Mouse (Mus musculus): Measurements from ENCODE around the gene C1qbp.

The C1qbp gene

DNA sequence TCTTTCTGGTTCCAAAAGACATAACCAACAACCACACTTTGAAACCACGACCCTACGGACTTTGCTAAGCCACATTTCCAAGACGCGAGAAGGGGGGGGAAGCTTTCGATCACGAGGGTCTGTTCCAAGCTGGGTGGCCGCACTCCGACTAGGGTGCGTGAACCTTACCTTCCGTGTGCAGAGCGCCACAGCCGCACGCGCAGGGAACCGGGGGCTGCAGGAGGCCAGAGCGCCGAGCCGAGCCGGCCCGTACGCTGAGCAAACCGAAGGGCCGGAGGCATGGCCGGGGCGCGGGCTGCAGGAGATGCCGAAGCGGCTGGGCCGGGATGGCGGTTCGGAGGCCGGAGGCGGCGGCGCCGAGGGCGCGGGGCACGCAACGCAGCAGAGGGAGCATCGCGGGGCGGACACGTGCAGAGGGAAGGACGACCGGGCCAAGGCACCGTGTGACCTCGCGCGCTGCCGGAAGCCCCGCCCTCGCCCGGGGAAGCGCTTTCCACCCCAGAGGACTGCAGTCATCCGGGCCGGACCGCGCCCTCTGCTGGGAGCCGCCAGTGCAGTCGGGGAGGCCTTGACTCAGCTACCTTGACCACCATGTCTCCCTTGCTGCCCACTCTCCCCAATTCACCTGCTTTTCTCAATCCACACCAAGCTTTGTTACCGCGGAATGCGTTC, at the start of gene C1qbp:
C1qbp (minus strand) TSS at position 470 of the 672 bp plus-strand sequence.
- in situ Hi-C loops (cut with MboI; ENCODE audit: unreplicated experiment in 2 of 2) = no loop called here

DNA sequence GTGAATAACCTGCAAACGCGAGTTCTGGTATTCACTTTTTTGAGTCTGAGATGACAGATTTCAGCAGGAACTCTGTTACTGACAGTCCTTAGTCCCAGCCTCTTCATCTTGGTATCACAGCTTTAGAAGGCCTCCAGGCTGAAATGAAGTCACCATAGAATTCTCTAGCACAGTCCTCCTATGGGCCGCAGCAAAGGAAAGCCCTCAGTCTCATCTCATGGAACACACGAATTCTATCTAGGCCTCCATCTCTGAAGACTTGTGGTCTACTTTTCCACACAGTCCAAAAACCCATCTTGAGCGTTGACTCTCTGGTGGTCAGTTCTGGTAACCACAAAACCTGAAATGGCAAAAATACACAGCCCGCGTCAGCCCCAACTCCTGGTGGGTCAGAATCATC, 49.2 kb upstream of the C1qbp start:
- in situ Hi-C loops (cut with MboI; ENCODE audit: unreplicated experiment in 2 of 2) = no loop called here

DNA sequence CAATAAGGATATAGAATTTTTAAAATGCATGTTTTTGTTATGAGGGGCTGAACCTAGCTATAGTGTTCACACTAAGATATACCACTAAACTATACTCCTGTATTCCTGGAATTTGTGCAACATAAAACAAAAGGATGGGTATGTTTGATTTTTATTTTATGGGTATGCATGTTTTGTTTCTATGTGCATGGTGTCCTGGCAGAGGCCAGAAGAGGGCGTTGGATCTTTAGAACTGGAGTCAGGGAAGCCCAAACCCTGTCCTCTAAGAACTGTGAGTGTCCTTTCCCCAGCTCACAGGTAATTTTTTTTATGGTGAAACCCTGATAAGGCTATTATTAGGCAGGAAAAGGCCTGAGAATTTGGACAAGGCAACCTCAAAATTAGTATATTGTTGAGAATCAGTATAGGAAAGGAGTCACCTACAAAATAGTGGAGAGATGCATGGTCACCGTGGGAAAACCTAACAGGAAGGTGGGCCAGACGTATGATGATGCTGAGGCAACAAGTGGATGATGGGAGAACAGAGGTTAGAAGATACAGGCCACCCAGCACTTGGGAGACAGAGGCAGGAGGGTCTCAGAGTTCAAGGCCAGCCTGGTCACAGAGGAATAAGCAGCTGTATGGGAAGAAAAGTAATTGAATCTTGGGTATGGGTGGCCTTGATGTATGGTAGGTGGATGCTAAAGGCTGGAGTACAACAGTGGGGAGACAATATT, 46.7 kb upstream of the C1qbp start:
- in situ Hi-C loops (cut with MboI; ENCODE audit: unreplicated experiment in 2 of 2) = no loop called here

DNA sequence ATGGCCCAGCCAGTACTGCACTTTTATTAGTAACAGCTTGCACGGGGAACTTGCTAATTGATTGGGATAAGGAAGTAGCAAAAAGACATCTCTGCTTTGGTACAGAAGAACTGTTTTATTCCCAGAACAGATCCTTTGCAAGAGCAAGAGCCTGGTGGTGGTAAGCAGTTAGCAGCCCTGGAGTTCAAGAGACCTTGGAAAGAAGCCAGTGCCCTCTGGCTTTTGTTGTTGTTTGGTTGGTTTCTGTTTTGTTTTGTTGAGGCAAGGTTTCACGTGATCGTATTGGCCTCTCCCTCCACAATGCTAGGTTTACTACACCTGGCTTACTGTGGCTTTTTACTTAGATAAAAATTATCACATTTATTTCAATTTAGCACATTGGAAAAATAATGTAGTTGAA, 45.5 kb upstream of the C1qbp start:
- in situ Hi-C loops (cut with MboI; ENCODE audit: unreplicated experiment in 2 of 2) = no loop called here

DNA sequence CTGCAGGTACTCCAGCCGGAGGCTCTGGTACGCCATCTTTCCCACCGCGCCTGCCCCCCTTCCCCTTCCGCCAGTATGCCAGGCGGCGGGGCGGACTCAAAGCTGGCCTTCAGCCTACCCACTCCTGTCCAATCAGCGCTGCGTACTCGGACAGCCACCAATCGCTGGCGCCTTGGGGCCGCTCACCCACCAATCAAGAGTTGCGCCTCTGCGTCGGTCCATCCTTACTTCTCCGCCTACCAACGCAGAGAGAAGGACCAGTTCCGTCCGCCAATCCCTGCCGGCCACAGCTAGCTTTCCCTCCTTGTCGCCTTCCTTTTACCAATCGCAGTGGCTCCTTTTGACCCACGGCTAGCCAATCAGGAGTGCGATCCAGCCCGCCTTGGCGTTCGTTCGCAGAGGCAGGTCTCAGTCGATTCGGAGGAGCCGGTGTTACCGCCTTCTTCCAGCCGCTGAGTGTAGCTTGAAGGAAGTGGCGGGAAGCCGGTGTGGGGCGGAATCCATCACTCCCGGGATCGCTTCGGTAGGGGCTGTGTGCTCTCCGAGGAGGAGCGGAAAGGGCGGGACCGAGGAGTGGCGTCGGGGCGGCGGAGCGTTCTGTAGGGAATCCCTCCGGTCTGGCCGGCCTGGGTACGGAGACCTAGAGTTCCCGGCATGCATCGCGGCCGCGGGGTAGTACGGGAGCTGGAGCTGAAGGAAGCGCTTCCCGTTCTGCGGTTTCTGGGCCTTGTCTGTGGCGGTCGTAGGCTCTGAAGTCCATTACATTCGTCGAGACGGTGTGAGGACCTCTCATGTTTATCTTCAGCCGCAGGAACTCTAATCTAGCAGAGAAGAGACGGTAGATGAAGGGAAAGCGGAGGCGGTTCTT, 36.6 kb upstream of the C1qbp start, which contains the start of the genes Mis12 and Derl2:
Mis12 (plus strand) TSS at position 411 of the 868 bp plus-strand sequence.
Derl2 (minus strand) TSS at position 641 of the 868 bp plus-strand sequence.
- in situ Hi-C loops (cut with MboI; ENCODE audit: unreplicated experiment in 2 of 2) = loop anchor here (25.0 kb wide), 2 partner anchors 1018 to 1193 kb away; partner anchors contain the start of genes Aipl1 (in 2 of the 2), Pimreg (in 2 of the 2), 4933427D14Rik (in 1 of the 2) and Gm43951 (in 1 of the 2)

DNA sequence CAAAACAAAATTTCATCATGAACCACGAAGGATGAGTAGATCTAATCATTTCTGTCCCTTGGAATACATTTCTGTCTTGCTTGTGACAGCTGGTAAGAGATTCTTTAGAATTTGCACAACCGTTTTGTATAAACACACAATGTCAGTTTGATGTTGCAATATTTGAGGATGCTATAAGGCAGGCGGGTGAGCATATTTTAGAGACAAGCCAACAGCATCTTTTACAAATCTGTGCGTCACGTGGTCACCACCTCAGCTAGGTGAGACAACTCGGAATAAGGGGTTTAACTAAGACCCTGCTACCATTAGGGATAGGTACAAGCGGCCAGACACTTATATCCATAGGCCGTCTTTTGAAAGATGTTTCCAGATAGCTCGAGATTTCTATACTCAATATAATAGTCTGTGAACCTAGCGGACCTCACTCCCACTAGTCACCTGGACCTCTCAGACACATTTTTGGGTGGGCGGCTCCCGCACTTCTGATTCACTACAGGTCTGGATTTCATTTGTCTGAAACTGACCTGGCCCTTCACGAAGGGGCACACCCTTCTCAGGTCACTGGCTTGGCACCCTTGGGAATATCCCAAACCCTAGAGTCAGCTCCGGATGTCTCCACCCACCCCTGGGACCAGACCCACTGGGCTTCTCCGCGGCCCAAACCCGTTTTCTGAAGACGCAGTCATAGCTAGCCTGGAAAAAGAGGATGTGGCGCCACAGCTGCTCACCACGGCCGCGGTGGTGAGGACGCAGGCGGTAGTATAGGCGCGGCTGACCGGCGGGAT, 35.8 kb upstream of the C1qbp start:
- in situ Hi-C loops (cut with MboI; ENCODE audit: unreplicated experiment in 2 of 2) = loop anchor here (25.0 kb wide), 2 partner anchors 1019 to 1194 kb away; partner anchors contain the start of genes Aipl1 (in 2 of the 2), Pimreg (in 2 of the 2), 4933427D14Rik (in 1 of the 2) and Gm43951 (in 1 of the 2)

DNA sequence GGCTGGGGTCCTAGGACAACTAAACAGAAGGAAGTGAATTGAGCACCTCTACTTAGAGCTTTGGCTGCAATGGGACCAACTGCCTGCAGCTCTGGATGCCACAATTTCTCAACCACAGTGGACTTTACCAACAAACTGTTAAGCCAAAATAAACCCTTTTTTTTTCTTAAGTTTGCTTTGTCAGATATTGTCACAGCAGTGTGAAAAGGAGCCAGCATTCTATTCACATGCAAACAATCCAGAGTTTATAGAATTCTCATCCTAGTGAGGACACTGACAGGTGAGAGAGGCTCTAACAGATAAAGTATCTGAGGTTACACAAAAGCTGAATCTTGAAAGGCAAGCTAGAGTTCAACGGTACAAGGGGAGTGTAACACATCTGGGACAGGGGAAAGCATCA, 34.2 kb upstream of the C1qbp start:
- in situ Hi-C loops (cut with MboI; ENCODE audit: unreplicated experiment in 2 of 2) = loop anchor here (25.0 kb wide), 2 partner anchors 1020 to 1195 kb away; partner anchors contain the start of genes Aipl1 (in 2 of the 2), Pimreg (in 2 of the 2), 4933427D14Rik (in 1 of the 2) and Gm43951 (in 1 of the 2)

DNA sequence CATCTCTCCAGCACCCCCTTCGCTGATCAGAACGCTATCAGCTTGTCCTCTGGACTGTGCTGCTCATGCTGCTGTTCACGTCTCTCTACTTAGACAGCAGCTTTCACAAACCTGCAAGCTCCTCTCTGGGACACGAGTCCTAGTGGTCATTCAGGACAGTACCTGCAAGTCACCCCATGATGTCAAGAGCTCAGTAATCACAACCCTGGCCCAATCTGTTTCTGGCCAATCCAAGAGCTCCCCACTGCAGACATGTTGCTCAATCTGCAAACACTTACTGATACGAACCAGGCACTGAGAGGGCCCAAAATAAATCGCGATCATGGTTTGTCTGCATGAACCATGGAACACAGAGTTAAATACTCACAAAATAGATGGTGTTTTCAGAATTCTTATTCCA, 29.9 kb upstream of the C1qbp start:
- in situ Hi-C loops (cut with MboI; ENCODE audit: unreplicated experiment in 2 of 2) = loop anchor here (25.0 kb wide), 2 partner anchors 1025 to 1200 kb away; partner anchors contain the start of genes Aipl1 (in 2 of the 2), Pimreg (in 2 of the 2), 4933427D14Rik (in 1 of the 2) and Gm43951 (in 1 of the 2)

DNA sequence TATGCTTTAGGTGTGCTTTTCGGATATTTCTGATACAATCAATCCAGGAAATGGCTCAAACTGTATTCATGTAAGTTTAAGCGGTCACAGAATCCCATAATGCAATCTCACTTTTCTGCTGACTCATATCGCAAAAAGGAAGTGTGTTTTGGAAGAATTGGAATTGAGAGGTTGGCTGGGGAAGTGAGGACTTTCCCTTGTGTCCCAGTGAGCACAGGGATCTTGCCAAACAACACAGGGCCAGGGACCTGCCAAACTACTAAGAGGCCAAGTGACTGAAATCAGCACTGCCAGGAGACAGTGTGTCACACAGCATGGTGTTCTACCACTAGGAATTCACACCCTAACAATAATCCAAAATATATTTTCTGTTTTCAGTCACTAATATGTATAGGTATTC, 25.5 kb upstream of the C1qbp start:
- in situ Hi-C loops (cut with MboI; ENCODE audit: unreplicated experiment in 2 of 2) = loop anchor here (5.0 to 25.0 kb wide), 4 partner anchors 316 to 1204 kb away; partner anchors contain the start of genes Aipl1 (in 2 of the 2), Pimreg (in 2 of the 2), 4933427D14Rik (in 1 of the 2) and Gm43951 (in 1 of the 2)

DNA sequence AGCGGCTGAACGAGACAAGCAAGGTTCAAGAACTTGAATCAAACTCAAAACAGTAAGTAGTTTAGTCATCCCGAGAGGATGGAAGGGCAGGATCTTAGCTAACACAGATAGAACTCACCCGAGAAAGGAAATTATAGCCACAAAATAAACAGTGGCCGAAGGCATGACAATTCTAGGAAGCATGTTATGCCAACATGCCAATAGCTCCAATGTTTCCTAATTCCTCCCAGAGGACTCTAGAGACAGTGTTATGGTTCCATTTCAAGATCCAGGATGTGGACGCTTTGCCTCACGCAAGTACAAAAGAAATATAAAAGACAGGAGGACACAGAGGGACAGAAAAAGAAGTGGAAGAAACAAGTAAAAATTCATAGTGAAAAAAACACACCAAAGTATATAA, 25.0 kb upstream of the C1qbp start:
- in situ Hi-C loops (cut with MboI; ENCODE audit: unreplicated experiment in 2 of 2) = loop anchor here (5.0 to 25.0 kb wide), 4 partner anchors 317 to 1204 kb away; partner anchors contain the start of genes Aipl1 (in 2 of the 2), Pimreg (in 2 of the 2), 4933427D14Rik (in 1 of the 2) and Gm43951 (in 1 of the 2)

DNA sequence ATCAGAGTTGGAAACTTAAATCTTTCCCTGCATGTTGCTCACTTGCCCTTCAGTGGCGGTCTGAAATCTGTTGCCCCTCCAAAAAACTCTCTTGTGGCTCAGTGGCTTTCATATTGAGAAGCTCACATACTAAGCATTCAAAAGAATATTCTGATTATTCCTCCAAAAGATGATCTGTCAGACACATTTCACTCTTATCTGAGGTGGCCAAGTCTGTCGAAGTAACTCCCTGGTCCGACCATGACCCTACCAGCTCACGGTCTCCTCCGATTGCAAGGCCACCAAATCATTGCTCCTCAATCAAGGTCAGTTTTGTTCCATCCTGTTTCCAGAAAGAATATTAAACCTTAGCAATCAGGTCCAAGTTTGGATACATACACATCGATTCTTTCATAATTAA, 24.2 kb upstream of the C1qbp start:
- in situ Hi-C loops (cut with MboI; ENCODE audit: unreplicated experiment in 2 of 2) = loop anchor here (5.0 to 25.0 kb wide), 4 partner anchors 318 to 1205 kb away; partner anchors contain the start of genes Aipl1 (in 2 of the 2), Pimreg (in 2 of the 2), 4933427D14Rik (in 1 of the 2) and Gm43951 (in 1 of the 2)

DNA sequence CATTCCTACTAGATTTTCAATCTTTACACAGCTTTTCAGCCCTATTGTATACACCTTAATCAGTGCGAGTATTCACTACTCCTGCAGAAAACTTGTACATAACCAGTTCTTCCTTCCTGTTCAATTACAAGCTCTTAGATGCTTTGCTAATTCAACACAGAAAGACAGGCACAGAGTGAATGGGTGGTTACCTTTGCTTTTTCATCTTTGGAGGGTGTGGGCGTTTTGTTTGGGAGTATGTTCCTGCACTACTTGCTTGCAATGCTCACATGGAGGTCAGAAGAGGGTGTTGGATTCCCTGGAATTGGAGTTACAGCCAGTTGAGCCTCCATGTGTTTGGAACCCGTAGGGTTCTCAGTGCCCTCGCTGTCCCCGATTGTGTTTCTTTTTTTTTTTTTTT, 22.2 kb upstream of the C1qbp start:
- in situ Hi-C loops (cut with MboI; ENCODE audit: unreplicated experiment in 2 of 2) = loop anchor here (5.0 to 25.0 kb wide), 4 partner anchors 320 to 1207 kb away; partner anchors contain the start of genes Aipl1 (in 2 of the 2), Pimreg (in 2 of the 2), 4933427D14Rik (in 1 of the 2) and Gm43951 (in 1 of the 2)

DNA sequence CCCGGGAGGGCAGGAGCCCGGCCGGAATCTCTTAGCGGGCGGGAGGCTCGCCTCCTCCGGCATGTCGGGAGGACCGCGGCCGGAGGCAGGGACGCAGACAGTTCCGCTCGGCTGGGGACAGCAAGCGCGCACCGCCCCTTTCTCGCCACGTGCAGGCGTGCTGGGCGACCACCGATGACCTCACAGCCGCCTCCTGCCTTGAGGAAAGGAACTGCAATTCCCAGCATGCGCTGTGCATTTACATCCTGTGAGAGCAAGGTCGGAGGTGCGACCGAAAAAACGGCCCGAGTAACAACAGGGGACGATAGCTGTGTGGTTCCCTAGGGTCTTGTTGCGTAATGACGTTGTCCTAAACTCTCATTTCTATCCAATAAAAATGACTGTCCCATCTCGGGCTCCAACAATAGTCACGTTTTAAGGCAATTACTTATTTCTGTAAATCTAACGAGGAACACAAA, 21.5 kb upstream of the C1qbp start, which contains the start of gene Dhx33:
Dhx33 (minus strand) TSS at position 122 of the 458 bp plus-strand sequence.
- in situ Hi-C loops (cut with MboI; ENCODE audit: unreplicated experiment in 2 of 2) = loop anchor here (10.0 to 25.0 kb wide), 3 partner anchors 320 to 1208 kb away; partner anchors contain the start of genes Aipl1 (in 2 of the 2), Pimreg (in 2 of the 2), 4933427D14Rik (in 1 of the 2) and Gm43951 (in 1 of the 2)

DNA sequence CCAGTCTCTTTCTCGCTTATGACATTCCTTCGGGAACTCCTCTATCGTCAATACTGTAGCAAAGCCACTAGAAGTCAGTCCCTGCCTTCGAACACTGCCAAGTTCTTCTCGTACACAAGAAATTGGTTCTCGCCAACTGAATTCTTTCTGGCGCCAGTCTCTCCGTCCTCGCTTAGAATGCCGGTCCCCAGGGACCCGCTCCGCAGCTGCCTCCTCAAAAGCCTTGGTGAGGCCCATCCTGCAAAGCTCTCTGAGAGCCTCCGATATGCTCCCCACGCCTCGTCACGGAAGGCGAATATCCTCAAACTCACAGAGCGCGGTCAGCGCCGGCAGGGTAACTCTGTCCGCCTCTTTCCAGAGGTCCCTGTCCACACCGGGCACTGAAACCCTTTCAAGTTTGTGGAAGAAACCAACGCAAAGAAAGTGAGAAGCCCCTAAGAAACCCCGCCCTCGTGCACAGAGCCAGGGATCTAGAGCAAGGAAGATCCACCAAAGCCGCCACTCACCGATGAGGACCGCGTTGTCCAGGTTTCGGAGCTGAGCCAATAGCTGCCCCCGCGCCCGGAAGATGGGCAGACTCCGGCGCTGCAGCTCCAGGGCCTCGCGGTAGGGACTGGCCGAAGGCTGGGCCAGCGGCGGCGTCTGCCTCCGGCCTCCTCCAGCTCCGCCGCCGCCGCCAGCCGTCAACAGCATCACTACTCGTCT, 20.9 kb upstream of the C1qbp start:
- in situ Hi-C loops (cut with MboI; ENCODE audit: unreplicated experiment in 2 of 2) = loop anchor here (10.0 to 25.0 kb wide), 3 partner anchors 321 to 1209 kb away; partner anchors contain the start of genes Aipl1 (in 2 of the 2), Pimreg (in 2 of the 2), 4933427D14Rik (in 1 of the 2) and Gm43951 (in 1 of the 2)

DNA sequence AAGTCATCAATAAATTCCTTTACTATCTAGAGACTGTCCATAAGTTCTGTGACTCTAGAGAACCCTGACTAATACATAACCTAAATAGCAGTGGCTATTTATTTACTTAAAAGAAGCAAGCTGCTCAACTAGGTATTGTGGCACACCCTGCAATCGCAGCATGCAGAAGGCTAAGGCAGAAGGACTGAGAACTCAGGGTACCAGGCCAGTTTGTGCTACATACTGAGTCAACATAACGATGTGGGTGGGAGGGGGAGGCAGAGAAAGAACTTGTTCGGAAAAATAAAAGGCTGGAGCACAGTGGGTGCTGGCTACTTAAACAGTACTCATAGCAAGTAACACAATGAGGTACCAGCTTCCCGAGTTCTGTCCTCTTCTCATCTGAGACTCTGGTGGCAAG, 18.3 kb upstream of the C1qbp start:
- in situ Hi-C loops (cut with MboI; ENCODE audit: unreplicated experiment in 2 of 2) = loop anchor here (10.0 to 25.0 kb wide), 3 partner anchors 324 to 1211 kb away; partner anchors contain the start of genes Aipl1 (in 2 of the 2), Pimreg (in 2 of the 2), 4933427D14Rik (in 1 of the 2) and Gm43951 (in 1 of the 2)

DNA sequence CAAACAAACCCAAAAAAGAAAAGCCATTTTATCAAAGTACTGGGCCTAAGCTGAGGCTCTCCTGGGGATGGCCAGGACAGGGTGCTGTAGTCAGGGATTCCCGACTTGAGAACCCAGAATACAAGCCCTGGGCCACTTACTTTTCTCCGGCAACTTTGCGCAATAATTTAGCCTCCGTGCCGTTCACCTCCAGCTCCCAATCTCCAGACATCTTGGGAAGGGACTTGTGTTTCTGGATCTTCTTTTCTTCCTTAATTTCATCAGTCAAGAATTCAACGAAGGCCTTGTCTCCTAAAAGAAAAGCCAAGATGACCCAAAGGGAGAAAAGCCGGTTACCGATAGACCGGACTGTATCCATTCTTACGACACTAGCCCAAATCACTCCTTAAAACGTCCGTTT, 796 bp downstream of the C1qbp start:
- in situ Hi-C loops (cut with MboI; ENCODE audit: unreplicated experiment in 2 of 2) = no loop called here

DNA sequence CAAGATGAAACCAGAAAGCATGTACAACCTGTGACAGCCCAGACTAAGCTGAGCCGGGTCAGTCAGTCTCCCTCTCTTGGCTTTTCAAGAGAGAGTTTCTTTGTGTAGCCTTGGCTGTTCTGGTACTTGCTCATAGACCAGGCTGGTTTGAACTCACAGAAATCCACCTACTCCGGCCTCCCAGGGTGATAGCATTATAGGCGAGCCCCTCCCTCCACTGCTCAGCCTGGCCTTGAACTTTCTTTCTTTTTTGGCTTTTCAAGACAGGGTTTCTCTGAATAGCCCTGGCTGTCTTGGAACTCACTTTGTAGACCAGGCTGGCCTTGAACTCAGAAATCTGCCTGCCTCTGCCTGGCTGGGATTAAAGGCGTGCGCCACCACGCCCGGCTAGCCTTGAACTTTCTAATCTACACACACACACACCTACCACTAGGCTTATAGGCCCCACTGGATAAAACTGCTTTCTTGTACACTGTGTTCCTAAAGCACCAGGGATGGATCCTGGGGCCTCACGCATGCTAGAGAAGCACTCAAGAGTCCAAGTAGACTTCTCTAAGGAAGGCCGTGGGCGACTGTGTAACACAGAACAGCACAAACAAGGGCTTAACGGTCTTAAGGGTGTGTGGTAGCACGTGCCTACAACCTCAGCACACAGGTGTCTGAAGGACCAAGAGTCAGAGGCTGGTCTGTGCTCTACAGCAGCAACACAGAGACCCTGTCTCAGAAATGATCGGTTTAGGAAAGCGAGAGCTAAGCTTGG, 1.9 kb downstream of the C1qbp start:
- in situ Hi-C loops (cut with MboI; ENCODE audit: unreplicated experiment in 2 of 2) = no loop called here

Data from v-Abl transformed pro-B cells (cell line).